Mouse (Mus musculus) adrenal gland (tissue): Measurements from ENCODE around the gene Gpr107.

Experiments
- intact Hi-C: fragments of 180-260 bp; cut with DNase I; formaldehyde crosslinking; loops from one replicate; pipeline ENCODE4 v1.15.1; 2025
- long read RNA-seq, 2 experiments: library from polyadenylated mRNA; unstranded; transcript quantifications; one replicate each; pipeline ENCODE4 v2.0.0; 2020; ENCODE audit warnings: borderline replicate concordance in 1 of 2; ENCODE audit not compliant: insufficient replicate concordance in 1 of 2

Gpr107 gene
- long read RNA-seq, experiment 1, full-length matches to known transcripts, result 23 of 31 reads
- long read RNA-seq, experiment 1, partial matches to known transcripts, result 2 of 31 reads
- long read RNA-seq, experiment 1, other reads (novel, unspliced or antisense), result 6 of 31 reads
- long read RNA-seq, experiment 2, full-length matches to known transcripts, result 25 of 34 reads
- long read RNA-seq, experiment 2, partial matches to known transcripts, result 2 of 34 reads
- long read RNA-seq, experiment 2, other reads (novel, unspliced or antisense), result 7 of 34 reads

DNA sequence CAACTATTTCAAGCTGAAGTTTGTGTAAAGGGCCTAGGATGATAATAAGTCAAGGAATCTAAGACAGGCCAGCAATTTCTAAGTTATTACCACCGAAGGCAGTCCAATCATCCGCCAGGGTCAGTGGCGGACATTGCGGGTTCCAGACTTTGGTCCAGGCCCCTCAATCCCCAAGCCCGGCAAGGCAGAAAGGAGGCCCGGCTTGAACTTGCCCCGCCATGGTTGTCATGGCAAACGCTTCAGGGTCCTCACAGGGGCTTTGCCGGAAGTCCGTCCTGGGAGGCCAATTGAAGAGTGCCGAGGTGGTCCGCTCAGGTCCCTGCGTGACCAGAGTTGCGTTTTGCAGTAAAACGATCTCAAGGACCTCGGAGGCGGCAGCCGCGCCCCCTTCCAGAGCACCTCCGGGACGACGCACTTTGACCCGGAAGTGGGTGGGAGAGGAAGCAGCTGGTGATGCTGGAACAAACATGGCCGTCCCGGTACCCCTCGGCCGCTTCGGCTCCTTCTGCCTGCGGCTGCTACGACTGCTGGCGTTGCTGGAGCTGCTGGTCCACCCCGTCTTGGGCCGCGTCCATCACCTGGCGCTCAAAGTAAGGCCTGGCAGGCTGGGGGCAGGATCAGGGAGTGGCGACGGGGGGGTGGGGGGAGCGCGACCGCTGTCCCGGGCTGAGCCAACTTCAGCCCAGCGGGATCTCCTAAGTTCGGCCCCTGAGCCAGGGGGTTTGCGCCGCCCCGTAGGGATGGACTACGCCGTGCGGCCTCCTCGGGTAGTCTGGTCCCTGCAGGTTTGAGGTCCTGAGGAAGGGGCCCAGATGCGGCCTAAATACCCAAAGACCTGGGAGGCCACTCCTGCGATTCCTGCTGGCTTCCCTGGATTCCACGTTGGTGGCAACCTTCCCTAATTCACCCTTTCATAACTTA is at the start of gene Gpr107:
Gene Gpr107, plus strand, starts transcription at position 425 of the 921 bp plus-strand sequence.
- intact Hi-C loops, result loop anchor here (5.0 kb wide), 1 partner anchor 130 kb away; no protein-coding TSS in a partner anchor

DNA sequence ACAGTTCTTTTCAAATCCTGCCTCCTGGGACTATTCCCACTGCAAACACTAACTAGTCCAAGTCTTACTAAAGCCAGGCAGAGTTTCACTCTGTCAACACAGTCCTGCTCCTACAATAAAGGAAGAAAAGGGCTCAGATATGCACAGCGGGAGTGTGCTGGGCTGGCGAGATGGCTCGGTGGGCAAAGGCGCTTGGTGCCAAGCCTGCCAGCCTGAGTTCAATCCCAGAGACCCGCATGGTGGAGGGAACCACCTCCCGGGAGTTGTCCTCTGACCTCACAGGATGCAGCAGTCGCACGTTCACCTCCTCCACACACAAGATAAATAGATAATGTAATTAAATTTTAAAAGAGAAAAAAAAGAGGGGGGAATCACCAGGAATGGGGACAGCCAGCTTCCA is 48.8 kb upstream of the Gpr107 start:
- intact Hi-C loops, result no loop called here

- intact Hi-C loops, result no loop called here
Measured at GRCm38 (mm10) chr2:31105279-31105678, 46.8 kb upstream of the Gpr107 start.

- intact Hi-C loops, result no loop called here
Measured at GRCm38 (mm10) chr2:31106004-31106403, 46.1 kb upstream of the Gpr107 start.

GRCm38 (mm10) chr2:31106621-31107320 is 45.3 kb upstream of the Gpr107 start:
- intact Hi-C loops, result no loop called here

- intact Hi-C loops, result no loop called here
Measured at GRCm38 (mm10) chr2:31108186-31108585, 43.9 kb upstream of the Gpr107 start.

GRCm38 (mm10) chr2:31109960-31110548 is 42.1 kb upstream of the Gpr107 start:
- intact Hi-C loops, result no loop called here

GRCm38 (mm10) chr2:31111685-31112084 is 40.4 kb upstream of the Gpr107 start:
- intact Hi-C loops, result no loop called here

- intact Hi-C loops, result no loop called here
Measured at GRCm38 (mm10) chr2:31114205-31114604, 37.9 kb upstream of the Gpr107 start.

DNA sequence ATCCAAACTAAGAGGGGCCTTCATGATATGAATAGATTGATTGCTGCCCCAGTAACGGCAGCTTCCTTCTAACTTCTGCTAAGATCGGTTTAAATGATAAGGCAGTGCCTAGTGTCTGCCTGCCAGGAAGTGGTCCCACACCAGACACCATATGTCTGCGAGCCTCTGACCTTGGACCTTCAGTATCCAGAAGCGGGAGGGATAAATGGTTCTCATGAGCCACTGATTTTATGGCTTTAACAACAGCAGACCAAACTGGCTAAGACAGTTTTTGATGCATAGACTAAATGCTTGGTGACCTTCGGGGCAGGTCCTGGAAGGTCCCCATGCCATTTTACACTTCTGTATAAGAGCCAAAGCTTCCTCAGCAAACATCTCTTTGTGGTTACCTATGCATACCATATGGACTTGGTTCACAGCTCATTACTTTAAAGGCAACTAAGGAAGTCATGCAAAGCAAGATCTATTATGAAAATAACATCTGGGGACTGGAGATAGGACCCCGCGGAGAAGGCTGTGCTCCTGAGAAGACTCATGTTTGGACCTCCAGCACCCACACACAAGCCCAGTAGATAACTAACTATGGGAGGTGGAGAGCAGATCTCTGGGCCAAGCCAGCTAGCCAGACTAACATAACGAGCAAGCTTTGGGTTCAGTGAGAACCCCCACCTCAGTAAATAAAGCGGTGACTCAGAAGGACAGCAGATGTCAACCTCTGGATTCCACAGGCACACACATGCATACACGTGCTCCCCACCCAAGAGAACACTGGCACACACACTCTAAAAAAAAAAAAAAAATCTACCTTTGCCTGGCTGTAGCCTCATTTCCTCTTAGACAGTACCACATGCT is 36.8 kb upstream of the Gpr107 start:
- intact Hi-C loops, result no loop called here

- intact Hi-C loops, result no loop called here
Measured at GRCm38 (mm10) chr2:31115943-31116731, 36.0 kb upstream of the Gpr107 start.

DNA sequence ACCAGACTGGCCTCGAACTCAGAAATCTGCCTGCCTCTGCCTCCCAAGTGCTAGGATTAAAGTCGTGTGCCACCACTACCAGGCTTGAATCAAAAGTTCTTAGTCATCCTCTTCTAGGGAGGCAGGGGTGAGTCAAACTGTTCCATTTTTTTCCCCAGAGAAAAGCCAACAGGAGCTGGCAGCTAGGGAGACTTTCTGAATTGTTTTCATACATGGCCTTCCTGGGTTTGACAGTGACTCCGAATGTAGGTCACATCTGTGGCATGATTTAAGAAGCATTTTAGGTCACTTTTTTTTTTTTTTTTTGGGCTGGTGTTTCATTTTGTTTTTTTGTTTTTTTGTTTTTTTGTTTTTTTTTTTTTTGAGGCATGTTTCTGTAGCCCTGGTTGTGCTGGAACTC is 33.9 kb upstream of the Gpr107 start:
- intact Hi-C loops, result no loop called here

GRCm38 (mm10) chr2:31118639-31119380 is 33.3 kb upstream of the Gpr107 start:
- intact Hi-C loops, result no loop called here

DNA sequence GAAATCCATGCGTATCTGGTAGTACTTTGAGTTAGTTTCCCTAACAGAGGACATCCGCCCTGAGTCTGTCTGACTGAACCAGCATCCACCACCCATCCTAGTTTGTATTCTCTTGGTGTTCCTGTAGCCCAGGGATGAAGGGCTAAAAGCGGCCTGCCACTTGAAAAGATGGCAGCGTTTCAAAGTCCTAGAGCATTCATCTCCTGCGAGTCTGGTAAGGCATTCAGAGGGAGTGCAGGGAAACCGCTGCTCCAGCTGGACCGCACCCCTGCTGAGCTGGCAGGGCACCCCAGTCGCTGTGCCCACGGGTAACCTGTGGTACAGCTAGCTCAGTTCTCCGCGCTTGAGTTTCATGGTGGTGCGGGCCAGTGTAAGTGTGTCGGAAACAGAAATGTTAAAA is 32.3 kb upstream of the Gpr107 start:
- intact Hi-C loops, result no loop called here

DNA sequence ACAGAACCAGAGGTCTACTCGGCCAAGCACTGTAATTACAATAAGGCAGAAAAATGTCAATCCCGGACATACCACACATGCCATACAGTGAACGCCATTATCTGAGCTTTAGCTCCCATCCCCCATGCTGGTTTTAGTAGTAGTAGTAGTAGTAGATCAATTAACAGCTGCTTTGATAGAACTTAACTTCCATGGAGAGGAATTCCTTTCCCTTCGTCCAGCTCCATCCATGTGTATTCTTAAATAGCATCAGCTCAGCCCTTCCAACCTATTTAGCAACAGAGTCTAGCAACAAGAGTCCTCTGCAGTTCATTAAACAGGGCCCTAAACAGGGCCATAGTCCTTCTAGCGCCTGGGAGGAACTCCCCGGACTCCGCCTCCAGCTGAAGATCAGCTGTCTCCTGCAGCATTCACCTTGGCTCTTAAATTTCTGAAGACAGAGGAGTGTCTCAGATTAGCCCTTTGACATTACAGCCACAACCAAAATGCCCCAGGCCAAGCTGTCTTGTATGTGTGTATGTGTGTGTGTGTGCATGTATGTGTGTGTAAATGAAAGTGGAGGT is 30.9 kb upstream of the Gpr107 start:
- intact Hi-C loops, result no loop called here

DNA sequence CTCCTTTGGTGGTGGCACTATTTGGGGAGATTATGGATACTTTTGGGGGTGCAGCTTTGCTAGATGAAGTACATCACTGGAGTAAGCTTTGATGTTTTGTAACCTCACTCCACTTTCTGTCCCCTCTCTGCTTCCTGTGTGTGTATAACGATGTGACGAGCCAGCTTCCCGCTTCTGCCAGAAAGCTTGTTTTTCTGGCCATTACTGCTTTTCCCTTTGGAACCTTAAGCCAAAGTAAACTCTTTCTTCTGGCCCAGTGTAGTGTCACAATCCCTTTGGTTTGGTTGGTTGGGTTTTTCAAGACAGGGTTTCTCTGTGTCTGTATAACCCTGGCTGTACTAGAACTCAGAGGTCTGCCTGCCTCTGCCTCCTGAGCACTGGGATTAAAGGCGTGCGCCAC is 29.3 kb upstream of the Gpr107 start:
- intact Hi-C loops, result no loop called here

GRCm38 (mm10) chr2:31123493-31123892 is 28.6 kb upstream of the Gpr107 start:
- intact Hi-C loops, result no loop called here

GRCm38 (mm10) chr2:31124694-31125093 is 27.4 kb upstream of the Gpr107 start:
- intact Hi-C loops, result no loop called here

- intact Hi-C loops, result no loop called here
Measured at GRCm38 (mm10) chr2:31125156-31125555, 27.0 kb upstream of the Gpr107 start.
